Mouse (Mus musculus): ENCODE data around the gene Aspg. TPM values are rescaled to one million over a fixed set of nuclear protein-coding genes. Genes with fewer than 3 reads are reported as not detected.

Gene Aspg
- total RNA-seq (2017): not detected in 2 replicates

GRCm38 (mm10) chr12:112106541-112106971 lies at the start of gene Aspg:
Aspg (plus strand) TSS chr12:112106679.
- no peak for ATAC-seq (ENCODE audit: extremely low read depth, insufficient number of reproducible peaks, low FRiP score, poor library complexity, severe bottlenecking)

GRCm38 (mm10) chr12:112077651-112078050 lies 28.8 kb upstream of the Aspg start:
- no peak for ATAC-seq (ENCODE audit: extremely low read depth, insufficient number of reproducible peaks, low FRiP score, poor library complexity, severe bottlenecking)

GRCm38 (mm10) chr12:112079911-112080310 lies 26.6 kb upstream of the Aspg start:
- ATAC-seq (ENCODE audit: extremely low read depth, insufficient number of reproducible peaks, low FRiP score, poor library complexity, severe bottlenecking): no peak

GRCm38 (mm10) chr12:112080911-112081310 lies 25.6 kb upstream of the Aspg start:
- no peak for ATAC-seq (ENCODE audit: extremely low read depth, insufficient number of reproducible peaks, low FRiP score, poor library complexity, severe bottlenecking)

GRCm38 (mm10) chr12:112082241-112082640 lies 24.2 kb upstream of the Aspg start:
- ATAC-seq (ENCODE audit: extremely low read depth, insufficient number of reproducible peaks, low FRiP score, poor library complexity, severe bottlenecking): no peak

GRCm38 (mm10) chr12:112086250-112086649 lies 20.2 kb upstream of the Aspg start:
- no peak for ATAC-seq (ENCODE audit: extremely low read depth, insufficient number of reproducible peaks, low FRiP score, poor library complexity, severe bottlenecking)

- ATAC-seq (ENCODE audit: extremely low read depth, insufficient number of reproducible peaks, low FRiP score, poor library complexity, severe bottlenecking): no peak
Measured at GRCm38 (mm10) chr12:112086726-112087125, 19.8 kb upstream of the Aspg start.

- ATAC-seq (ENCODE audit: extremely low read depth, insufficient number of reproducible peaks, low FRiP score, poor library complexity, severe bottlenecking): no peak
Measured at GRCm38 (mm10) chr12:112088609-112089324, 17.7 kb upstream of the Aspg start.

- ATAC-seq (ENCODE audit: extremely low read depth, insufficient number of reproducible peaks, low FRiP score, poor library complexity, severe bottlenecking): no peak
Measured at GRCm38 (mm10) chr12:112091054-112091453, 15.4 kb upstream of the Aspg start.

GRCm38 (mm10) chr12:112094261-112094880 lies 12.1 kb upstream of the Aspg start:
- no peak for ATAC-seq (ENCODE audit: extremely low read depth, insufficient number of reproducible peaks, low FRiP score, poor library complexity, severe bottlenecking)

- ATAC-seq (ENCODE audit: extremely low read depth, insufficient number of reproducible peaks, low FRiP score, poor library complexity, severe bottlenecking): no peak
Measured at GRCm38 (mm10) chr12:112096051-112096732, 10.3 kb upstream of the Aspg start.

GRCm38 (mm10) chr12:112096733-112097117 lies 9.8 kb upstream of the Aspg start:
- no peak for ATAC-seq (ENCODE audit: extremely low read depth, insufficient number of reproducible peaks, low FRiP score, poor library complexity, severe bottlenecking)

GRCm38 (mm10) chr12:112100106-112100505 lies 6.4 kb upstream of the Aspg start:
- ATAC-seq (ENCODE audit: extremely low read depth, insufficient number of reproducible peaks, low FRiP score, poor library complexity, severe bottlenecking): no peak

GRCm38 (mm10) chr12:112101045-112101444 lies 5.4 kb upstream of the Aspg start:
- ATAC-seq (ENCODE audit: extremely low read depth, insufficient number of reproducible peaks, low FRiP score, poor library complexity, severe bottlenecking): no peak

GRCm38 (mm10) chr12:112103179-112103578 lies 3.3 kb upstream of the Aspg start:
- no peak for ATAC-seq (ENCODE audit: extremely low read depth, insufficient number of reproducible peaks, low FRiP score, poor library complexity, severe bottlenecking)

- ATAC-seq (ENCODE audit: extremely low read depth, insufficient number of reproducible peaks, low FRiP score, poor library complexity, severe bottlenecking): no peak
Measured at GRCm38 (mm10) chr12:112104890-112105289, 1.6 kb upstream of the Aspg start.

GRCm38 (mm10) chr12:112107685-112108084 lies 1.2 kb downstream of the Aspg start:
- ATAC-seq (ENCODE audit: extremely low read depth, insufficient number of reproducible peaks, low FRiP score, poor library complexity, severe bottlenecking): no peak

GRCm38 (mm10) chr12:112108696-112109445 lies 2.4 kb downstream of the Aspg start:
- ATAC-seq (ENCODE audit: extremely low read depth, insufficient number of reproducible peaks, low FRiP score, poor library complexity, severe bottlenecking): no peak

- ATAC-seq (ENCODE audit: extremely low read depth, insufficient number of reproducible peaks, low FRiP score, poor library complexity, severe bottlenecking): no peak
Measured at GRCm38 (mm10) chr12:112109701-112110100, 3.2 kb downstream of the Aspg start.

Measured in neutrophil, adult 5-6 weeks (primary cell).